Mouse (Mus musculus) adrenal gland, postnatal 36 days (tissue): ENCODE measurements at regions not wholly inside any gene's neighbourhood (a gene's known extent, or its start where the extent isn't known, plus 50 kb on each side); places are given as distances from the start of the nearest gene placed in this dataset.

Experiments
- DNase-seq, 2 experiments: peaks; one replicate each; pipeline ENCODE4 v3.0.0; 2021; ENCODE audit warnings: mixed read lengths in 1 of 2

GRCm38 (mm10) chr15:67048621-67049020, 547.9 kb upstream of the Lrrc6 start:
- no peak for DNase-seq

GRCm38 (mm10) chr15:67048148-67048547, 547.4 kb upstream of the Lrrc6 start:
- no peak for DNase-seq

- DNase-seq: no peak
Observed at GRCm38 (mm10) chr15:67045920-67046804, 545.5 kb upstream of the Lrrc6 start.

- DNase-seq: no peak
Observed at GRCm38 (mm10) chr15:67045329-67045728, 544.6 kb upstream of the Lrrc6 start.

GRCm38 (mm10) chr15:67044806-67045205, 544.1 kb upstream of the Lrrc6 start:
- DNase-seq: no peak

- DNase-seq: no peak
Observed at GRCm38 (mm10) chr15:67042131-67042530, 541.4 kb upstream of the Lrrc6 start.

GRCm38 (mm10) chr15:67040229-67040628, 539.5 kb upstream of the Lrrc6 start:
- no peak for DNase-seq

- peak; percentile 83 to 84 for DNase-seq
Observed at GRCm38 (mm10) chr15:67039421-67039907, 538.8 kb upstream of the Lrrc6 start.

- DNase-seq: no peak
Observed at GRCm38 (mm10) chr15:67037647-67038046, 536.9 kb upstream of the Lrrc6 start.

- DNase-seq: no peak
Observed at GRCm38 (mm10) chr15:67036341-67036740, 535.6 kb upstream of the Lrrc6 start.

GRCm38 (mm10) chr15:67033936-67034335, 533.2 kb upstream of the Lrrc6 start:
- DNase-seq: no peak

- DNase-seq: no peak
Observed at GRCm38 (mm10) chr15:67031866-67032526, 531.3 kb upstream of the Lrrc6 start.

GRCm38 (mm10) chr15:67030975-67031374, 530.3 kb upstream of the Lrrc6 start:
- no peak for DNase-seq

- no peak for DNase-seq
Observed at GRCm38 (mm10) chr15:67028161-67028560, 527.5 kb upstream of the Lrrc6 start.

- DNase-seq: no peak
Observed at GRCm38 (mm10) chr15:67027751-67028150, 527.0 kb upstream of the Lrrc6 start.

GRCm38 (mm10) chr15:67025746-67026145, 525.0 kb upstream of the Lrrc6 start:
- no peak for DNase-seq

GRCm38 (mm10) chr15:67024386-67024785, 523.7 kb upstream of the Lrrc6 start:
- DNase-seq: no peak

- DNase-seq: no peak
Observed at GRCm38 (mm10) chr15:67023081-67023480, 522.4 kb upstream of the Lrrc6 start.

- DNase-seq: no peak
Observed at GRCm38 (mm10) chr15:67021391-67021790, 520.7 kb upstream of the Lrrc6 start.

GRCm38 (mm10) chr15:67019891-67020290, 519.2 kb upstream of the Lrrc6 start:
- no peak for DNase-seq

GRCm38 (mm10) chr15:67019194-67019661, 518.5 kb upstream of the Lrrc6 start:
- peak in 1 of 2 experiments; percentile 28 for DNase-seq
